Mouse (Mus musculus): ENCODE measurements around the gene Hs3st5. TPM values are rescaled to one million over a fixed set of nuclear protein-coding genes. Genes with fewer than 3 reads are reported as not detected.
"Not testable (repeated sequence)": the region's sequence is repeated elsewhere in the genome, so short reads cannot be mapped to it uniquely, and the experiment has no call there.

Hs3st5 gene
- polyA plus RNA-seq, 1 experiment from 2014 or later: 0.85 TPM

GRCm38 (mm10) chr10:36546622-36547021 lies 40.0 kb downstream of the Hs3st5 start:
- no peak for ATAC-seq (ENCODE audit: insufficient number of reproducible peaks, low FRiP score, low TSS enrichment, low read depth)
- no peaks in the 10 kb centered on the region for H3K4me1 ChIP-seq (ENCODE audit: control insufficient read depth, insufficient read depth, low read length)
- no peak overlapping the region for H3K27ac ChIP-seq (replicated peaks; ENCODE audit: low read depth, low read length)
- no peak overlapping the region for H3K9ac ChIP-seq (ENCODE audit: low read length)
- DNase-seq (ENCODE audit: low spot score): no peak
- H3K9me3 ChIP-seq (ENCODE audit: control insufficient read depth, low read length): no peaks in the 10 kb centered on the region
- no peak overlapping the region for H3K4me2 ChIP-seq (ENCODE audit: low read depth, severe bottlenecking)
- no peaks in the 10 kb centered on the region for H3K27me3 ChIP-seq (ENCODE audit: control insufficient read depth, insufficient read depth, low read length)
- H3K4me3 ChIP-seq (ENCODE audit: low read depth, low read length): no peak overlapping the region
- 25% methylated on average over 2 of the region's 2 CpGs for WGBS
- no peaks in the 10 kb centered on the region for H3K36me3 ChIP-seq (ENCODE audit: control insufficient read depth, insufficient read depth, low read length)

- not testable (repeated sequence) for H3K9me3 ChIP-seq (ENCODE audit: control insufficient read depth, low read length); H3K9ac ChIP-seq (ENCODE audit: low read length); DNase-seq (ENCODE audit: low spot score); H3K4me3 ChIP-seq (ENCODE audit: low read depth, low read length); ATAC-seq (ENCODE audit: insufficient number of reproducible peaks, low FRiP score, low TSS enrichment, low read depth); H3K4me1 ChIP-seq (ENCODE audit: control insufficient read depth, insufficient read depth, low read length); H3K27me3 ChIP-seq (ENCODE audit: control insufficient read depth, insufficient read depth, low read length); H3K27ac ChIP-seq (replicated peaks; ENCODE audit: low read depth, low read length); H3K36me3 ChIP-seq (ENCODE audit: control insufficient read depth, insufficient read depth, low read length); H3K4me2 ChIP-seq (ENCODE audit: low read depth, severe bottlenecking)
- WGBS: 81% methylated on average over 1 of the region's 1 CpGs
Observed at GRCm38 (mm10) chr10:36547713-36548112, 41.1 kb downstream of the Hs3st5 start.

- WGBS: 78% methylated on average over 4 of the region's 4 CpGs
- Histone ChIP-seq H3K4me2 (ENCODE audit: low read depth, severe bottlenecking) (no peak overlapping the region), H3K36me3 (ENCODE audit: control insufficient read depth, insufficient read depth, low read length) (no peaks in the 10 kb centered on the region), H3K4me1 (ENCODE audit: control insufficient read depth, insufficient read depth, low read length) (no peaks in the 10 kb centered on the region), H3K27ac (replicated peaks; ENCODE audit: low read depth, low read length) (no peak overlapping the region), H3K9ac (ENCODE audit: low read length) (no peak overlapping the region), H3K27me3 (ENCODE audit: control insufficient read depth, insufficient read depth, low read length) (no peaks in the 10 kb centered on the region), H3K4me3 (ENCODE audit: low read depth, low read length) (no peak overlapping the region), H3K9me3 (ENCODE audit: control insufficient read depth, low read length) (no peaks in the 10 kb centered on the region)
- DNase-seq (ENCODE audit: low spot score): no peak
- no peak for ATAC-seq (ENCODE audit: insufficient number of reproducible peaks, low FRiP score, low TSS enrichment, low read depth)
Observed at GRCm38 (mm10) chr10:36554057-36554456, 47.4 kb downstream of the Hs3st5 start.

GRCm38 (mm10) chr10:36554941-36555888 lies 48.6 kb downstream of the Hs3st5 start:
- Histone ChIP-seq H3K9me3 (ENCODE audit: control insufficient read depth, low read length) (no peaks in the 10 kb centered on the region), H3K36me3 (ENCODE audit: control insufficient read depth, insufficient read depth, low read length) (no peaks in the 10 kb centered on the region), H3K4me1 (ENCODE audit: control insufficient read depth, insufficient read depth, low read length) (no peaks in the 10 kb centered on the region), H3K4me3 (ENCODE audit: low read depth, low read length) (no peak overlapping the region), H3K27ac (replicated peaks; ENCODE audit: low read depth, low read length) (no peak overlapping the region), H3K27me3 (ENCODE audit: control insufficient read depth, insufficient read depth, low read length) (no peaks in the 10 kb centered on the region), H3K4me2 (ENCODE audit: low read depth, severe bottlenecking) (no peak overlapping the region), H3K9ac (ENCODE audit: low read length) (no peak overlapping the region)
- no peak for DNase-seq (ENCODE audit: low spot score)
- WGBS: 75% methylated on average over 6 of the region's 6 CpGs
- ATAC-seq (ENCODE audit: insufficient number of reproducible peaks, low FRiP score, low TSS enrichment, low read depth): no peak

- ATAC-seq (ENCODE audit: insufficient number of reproducible peaks, low FRiP score, low TSS enrichment, low read depth) (no peak), DNase-seq (ENCODE audit: low spot score) (no peak)
- Histone ChIP-seq H3K4me2 (ENCODE audit: low read depth, severe bottlenecking) (no peak overlapping the region), H3K9me3 (ENCODE audit: control insufficient read depth, low read length) (no peaks in the 10 kb centered on the region), H3K4me3 (ENCODE audit: low read depth, low read length) (no peak overlapping the region), H3K4me1 (ENCODE audit: control insufficient read depth, insufficient read depth, low read length) (no peaks in the 10 kb centered on the region), H3K27me3 (ENCODE audit: control insufficient read depth, insufficient read depth, low read length) (no peaks in the 10 kb centered on the region), H3K27ac (replicated peaks; ENCODE audit: low read depth, low read length) (no peak overlapping the region), H3K9ac (ENCODE audit: low read length) (no peak overlapping the region), H3K36me3 (ENCODE audit: control insufficient read depth, insufficient read depth, low read length) (no peaks in the 10 kb centered on the region)
- 85% methylated on average over 2 of the region's 2 CpGs for WGBS
Observed at GRCm38 (mm10) chr10:36556128-36556527, 49.5 kb downstream of the Hs3st5 start.

- no peak for DNase-seq (ENCODE audit: low spot score)
- Histone ChIP-seq H3K27ac (replicated peaks; ENCODE audit: low read depth, low read length) (no peak overlapping the region), H3K36me3 (ENCODE audit: control insufficient read depth, insufficient read depth, low read length) (no peaks in the 10 kb centered on the region), H3K27me3 (ENCODE audit: control insufficient read depth, insufficient read depth, low read length) (no peaks in the 10 kb centered on the region), H3K4me2 (ENCODE audit: low read depth, severe bottlenecking) (no peak overlapping the region), H3K4me3 (ENCODE audit: low read depth, low read length) (no peak overlapping the region), H3K4me1 (ENCODE audit: control insufficient read depth, insufficient read depth, low read length) (no peaks in the 10 kb centered on the region), H3K9me3 (ENCODE audit: control insufficient read depth, low read length) (no peaks in the 10 kb centered on the region), H3K9ac (ENCODE audit: low read length) (no peak overlapping the region)
- WGBS: 90% methylated on average over 6 of the region's 6 CpGs
- ATAC-seq (ENCODE audit: insufficient number of reproducible peaks, low FRiP score, low TSS enrichment, low read depth): no peak
Observed at GRCm38 (mm10) chr10:36557673-36558072, 51.1 kb downstream of the Hs3st5 start.

- no peak for DNase-seq (ENCODE audit: low spot score)
- no peaks in the 10 kb centered on the region for H3K9me3 ChIP-seq (ENCODE audit: control insufficient read depth, low read length)
- no peak overlapping the region for H3K4me2 ChIP-seq (ENCODE audit: low read depth, severe bottlenecking)
- no peak overlapping the region for H3K9ac ChIP-seq (ENCODE audit: low read length)
- H3K36me3 ChIP-seq (ENCODE audit: control insufficient read depth, insufficient read depth, low read length): no peaks in the 10 kb centered on the region
- H3K4me1 ChIP-seq (ENCODE audit: control insufficient read depth, insufficient read depth, low read length): no peaks in the 10 kb centered on the region
- H3K4me3 ChIP-seq (ENCODE audit: low read depth, low read length): no peak overlapping the region
- no peak for ATAC-seq (ENCODE audit: insufficient number of reproducible peaks, low FRiP score, low TSS enrichment, low read depth)
- H3K27me3 ChIP-seq (ENCODE audit: control insufficient read depth, insufficient read depth, low read length): no peaks in the 10 kb centered on the region
- no peak overlapping the region for H3K27ac ChIP-seq (replicated peaks; ENCODE audit: low read depth, low read length)
- WGBS: 91% methylated on average over 5 of the region's 5 CpGs
Observed at GRCm38 (mm10) chr10:36558736-36559135, 52.1 kb downstream of the Hs3st5 start.

- no peaks in the 10 kb centered on the region for H3K36me3 ChIP-seq (ENCODE audit: control insufficient read depth, insufficient read depth, low read length)
- no peak overlapping the region for H3K9ac ChIP-seq (ENCODE audit: low read length)
- DNase-seq (ENCODE audit: low spot score): no peak
- H3K9me3 ChIP-seq (ENCODE audit: control insufficient read depth, low read length): no peaks in the 10 kb centered on the region
- H3K27me3 ChIP-seq (ENCODE audit: control insufficient read depth, insufficient read depth, low read length): no peaks in the 10 kb centered on the region
- no peaks in the 10 kb centered on the region for H3K4me1 ChIP-seq (ENCODE audit: control insufficient read depth, insufficient read depth, low read length)
- no peak overlapping the region for H3K27ac ChIP-seq (replicated peaks; ENCODE audit: low read depth, low read length)
- no peak overlapping the region for H3K4me2 ChIP-seq (ENCODE audit: low read depth, severe bottlenecking)
- WGBS: 32% methylated on average over 2 of the region's 2 CpGs
- no peak overlapping the region for H3K4me3 ChIP-seq (ENCODE audit: low read depth, low read length)
- ATAC-seq (ENCODE audit: insufficient number of reproducible peaks, low FRiP score, low TSS enrichment, low read depth): no peak
Observed at GRCm38 (mm10) chr10:36567258-36567657, 60.6 kb downstream of the Hs3st5 start.

All from limb, embryonic 11.5 days (tissue).